Mouse (Mus musculus) cerebral cortex, adult 2 months (tissue): ENCODE measurements around the gene Gm8271.

Source experiments
- WGBS: fragments of 180-500 bp; shearing (Covaris S2); methylation state at CpG from one replicate; pipeline ENCODE4 v1.1.7; 2018; 5-methylcytosine and 5-hydroxymethylcytosine counted together

The Gm8271 gene

GRCm38 (mm10) chr14:5185493-5185892 is at the start of gene Gm8271:
Gm8271 (plus strand) TSS chr14:5185793.
- WGBS = no CpG with 5 or more reads among the region's 3 CpGs

- WGBS = no CpG with 5 or more reads among the region's 1 CpGs
These were observed 21.4 kb upstream of the Gm8271 start, which contains the start of gene Gm3317 for GRCm38 (mm10) chr14:5164235-5164634. Gm3317 (plus strand) TSS chr14:5164535.
